Mouse (Mus musculus) testis, adult 2 months (tissue): ENCODE measurements around the gene Wipf1. TPM values are rescaled to one million over a fixed set of nuclear protein-coding genes. Genes with fewer than 3 reads are reported as not detected.
A peak's percentile ranks its signal among the peaks of the same experiment; 100 is the strongest.

Source experiments
- H3K27ac ChIP-seq: fragments of 200-500 bp; 2 replicates; pipeline ENCODE4 v1.5.1; 2012; ENCODE audit warnings: low read depth, low read length; ENCODE audit not compliant: control insufficient read depth, insufficient read depth
- H3K27me3 ChIP-seq: fragments of 200-500 bp; 2 replicates; pipeline ENCODE4 v1.6.1; 2012; ENCODE audit warnings: mild to moderate bottlenecking, low read length, moderate library complexity; ENCODE audit not compliant: control insufficient read depth, insufficient read depth
- H3K36me3 ChIP-seq: fragments of 200-500 bp; 2 replicates; pipeline ENCODE4 v1.6.1; 2012; ENCODE audit warnings: mild to moderate bottlenecking, low read length; ENCODE audit not compliant: control insufficient read depth, insufficient read depth
- H3K4me1 ChIP-seq: fragments of 200-500 bp; 2 replicates; pipeline ENCODE4 v1.6.1; 2012; ENCODE audit warnings: low read length; ENCODE audit not compliant: control insufficient read depth, insufficient read depth
- H3K4me3 ChIP-seq: fragments of 200-500 bp; 2 replicates; pipeline ENCODE4 v1.5.1; 2012; ENCODE audit warnings: low read depth, mild to moderate bottlenecking, low read length, moderate library complexity, mixed read lengths; ENCODE audit not compliant: control insufficient read depth
- CTCF ChIP-seq: fragments of 200-500 bp; IDR thresholded peaks from 2 replicates; pipeline ENCODE4 v1.5.1; 2012; ENCODE audit warnings: low read depth, mild to moderate bottlenecking, inconsistent platforms, low read length, moderate library complexity; ENCODE audit not compliant: control insufficient read depth, insufficient read depth, insufficient replicate concordance
- POLR2A ChIP-seq: fragments of 200-500 bp; IDR thresholded peaks from 2 replicates; pipeline ENCODE4 v1.6.1; 2012; ENCODE audit warnings: low read depth, mild to moderate bottlenecking, inconsistent platforms, low read length, moderate library complexity; ENCODE audit not compliant: control insufficient read depth
- polyA plus RNA-seq: library from polyadenylated mRNA; depleted of rRNA; stranded (reverse); fragments of >200 nt; gene quantifications from 2 replicates; pipeline ENCODE4 v1.2.3, GENCODE M21; 2012

Wipf1 gene
- polyA plus RNA-seq, 1 experiment: 0.40 TPM

DNA sequence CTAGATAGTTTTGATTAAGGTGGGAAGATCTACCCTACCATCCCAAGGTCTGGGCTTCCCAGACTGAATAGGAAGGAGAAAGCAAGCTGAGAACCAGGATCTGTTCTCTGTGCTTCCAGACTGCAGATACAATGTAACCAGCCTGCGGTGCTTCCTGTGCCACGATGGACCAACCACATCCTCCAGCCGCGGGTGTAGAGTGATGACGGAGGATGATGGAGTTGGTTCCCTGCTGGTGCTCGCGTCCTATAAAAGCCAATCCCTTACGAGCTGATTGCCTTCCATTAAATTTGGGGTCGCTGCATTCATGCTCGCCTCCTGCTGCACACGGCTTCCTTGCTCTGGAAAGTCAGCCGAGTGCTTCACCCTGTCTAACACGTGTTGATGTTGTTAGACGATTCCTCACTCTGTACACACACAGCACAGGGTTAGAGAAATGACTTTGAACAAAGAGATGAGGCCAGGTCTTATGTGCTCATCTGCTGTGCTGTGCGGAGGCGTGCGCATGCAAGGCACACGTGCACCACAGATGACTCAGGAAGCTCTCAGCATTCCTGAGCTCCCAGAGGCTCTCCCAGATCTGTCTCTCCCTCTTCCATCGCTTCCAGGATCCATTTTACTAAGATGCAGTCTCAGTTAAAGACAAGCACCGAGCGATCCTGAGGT lies 100.6 kb downstream of the Wipf1 start:
- Histone ChIP-seq H3K4me3 (no peak overlapping the region), H3K27me3 (no peaks in the 10 kb centered on the region), H3K27ac (no peak overlapping the region), H3K36me3 (no peaks in the 10 kb centered on the region), H3K4me1 (peaks cover 6% of the 10 kb centered on the region)
- TF ChIP-seq POLR2A: no peak
- no peak for TF ChIP-seq CTCF

DNA sequence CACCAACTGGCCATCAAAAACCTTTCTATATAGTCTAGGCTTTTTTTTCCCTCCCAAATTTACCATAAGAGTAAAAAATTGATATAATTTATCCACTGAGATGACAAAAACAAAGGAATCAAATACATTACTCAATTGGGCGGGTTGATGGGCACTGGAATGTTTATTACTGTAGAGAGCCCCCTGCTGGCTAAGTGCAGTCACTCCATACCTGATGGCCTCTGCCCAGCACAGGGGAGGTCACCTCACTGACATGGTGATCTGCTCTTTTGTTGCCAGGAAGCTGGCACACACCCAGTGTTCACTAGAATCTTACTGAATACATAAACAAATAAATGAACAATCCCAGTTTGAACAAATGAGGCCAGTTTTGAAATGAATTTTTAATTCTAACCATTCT lies 102.2 kb downstream of the Wipf1 start:
- Histone ChIP-seq H3K4me1 (peaks cover 6% of the 10 kb centered on the region), H3K27me3 (no peaks in the 10 kb centered on the region), H3K4me3 (no peak overlapping the region), H3K27ac (no peak overlapping the region), H3K36me3 (no peaks in the 10 kb centered on the region)
- peak; percentile 51; the same call in 1 of the 2 replicates for TF ChIP-seq CTCF
- TF ChIP-seq POLR2A: no peak

DNA sequence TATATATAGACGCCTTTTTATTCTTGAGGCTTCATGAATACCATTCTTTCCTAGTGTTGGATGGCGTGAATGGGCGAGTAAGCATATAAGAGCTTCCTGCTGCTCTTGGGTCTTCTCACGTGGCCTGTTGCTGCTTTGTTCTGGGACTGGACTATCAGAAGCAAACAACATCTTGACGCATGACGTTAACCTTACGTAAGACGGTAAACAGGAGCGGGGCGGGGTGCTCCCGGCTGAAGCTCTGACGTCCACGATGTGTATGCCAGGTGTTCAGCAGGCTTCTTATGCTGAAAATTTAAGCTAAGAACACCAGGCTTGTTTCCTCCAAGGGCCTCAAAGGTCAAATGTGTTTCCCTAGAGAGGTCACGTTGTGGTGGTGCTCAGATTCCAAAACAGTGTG lies 103.7 kb downstream of the Wipf1 start:
- H3K27me3 ChIP-seq: no peaks in the 10 kb centered on the region
- no peak overlapping the region for H3K27ac ChIP-seq
- TF ChIP-seq POLR2A: no peak
- no peak for TF ChIP-seq CTCF
- no peaks in the 10 kb centered on the region for H3K36me3 ChIP-seq
- no peak overlapping the region for H3K4me3 ChIP-seq
- no peaks in the 10 kb centered on the region; the same call in 1 of the 2 replicates for H3K4me1 ChIP-seq

DNA sequence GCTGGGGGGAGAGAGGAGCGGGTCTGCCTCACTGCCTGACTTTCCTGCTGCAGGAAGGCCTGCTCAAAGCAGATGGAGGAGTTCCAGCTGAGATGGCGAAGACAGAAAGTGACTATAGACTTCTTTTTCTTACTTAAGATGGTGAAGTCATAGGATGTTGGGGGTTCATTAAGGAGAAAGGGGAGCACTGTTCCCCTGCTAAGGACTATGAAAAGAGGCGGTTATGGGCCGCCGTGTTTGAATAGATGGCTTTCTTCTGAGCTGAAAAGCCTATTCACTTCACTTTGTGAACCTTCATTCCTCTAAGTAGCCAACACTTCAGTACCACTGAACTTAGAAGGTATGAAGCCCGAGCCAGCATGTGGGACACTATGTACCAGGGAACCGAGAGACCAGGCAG lies 109.8 kb downstream of the Wipf1 start:
- TF ChIP-seq POLR2A: no peak
- TF ChIP-seq CTCF: no peak
- Histone ChIP-seq H3K4me1 (no peaks in the 10 kb centered on the region), H3K36me3 (no peaks in the 10 kb centered on the region), H3K4me3 (no peak overlapping the region), H3K27me3 (no peaks in the 10 kb centered on the region), H3K27ac (no peak overlapping the region)

DNA sequence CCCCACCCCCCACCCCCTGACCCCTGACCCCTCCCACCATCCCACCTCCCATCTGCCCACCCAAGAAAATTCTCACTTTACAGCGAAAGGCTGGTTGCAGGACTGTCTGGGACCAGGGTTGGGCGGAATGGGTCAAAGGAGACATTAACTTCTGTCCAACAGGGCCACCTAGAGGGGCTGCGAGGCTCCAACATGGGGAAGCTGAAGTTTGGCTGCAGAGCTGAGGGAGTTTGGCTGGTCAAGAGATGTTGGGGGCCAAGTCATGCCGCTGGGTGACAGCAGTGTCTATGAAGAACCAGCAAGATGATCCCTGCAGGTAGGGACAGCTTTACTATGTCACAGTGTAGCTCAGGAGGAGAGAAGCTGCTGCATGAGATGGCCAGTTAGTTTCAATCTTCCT lies 110.2 kb downstream of the Wipf1 start:
- H3K27ac ChIP-seq: no peak overlapping the region
- no peak overlapping the region for H3K4me3 ChIP-seq
- H3K36me3 ChIP-seq: no peaks in the 10 kb centered on the region
- H3K27me3 ChIP-seq: no peaks in the 10 kb centered on the region
- TF ChIP-seq CTCF: no peak; the same call in 1 of the 2 replicates
- TF ChIP-seq POLR2A: no peak
- H3K4me1 ChIP-seq: no peaks in the 10 kb centered on the region

DNA sequence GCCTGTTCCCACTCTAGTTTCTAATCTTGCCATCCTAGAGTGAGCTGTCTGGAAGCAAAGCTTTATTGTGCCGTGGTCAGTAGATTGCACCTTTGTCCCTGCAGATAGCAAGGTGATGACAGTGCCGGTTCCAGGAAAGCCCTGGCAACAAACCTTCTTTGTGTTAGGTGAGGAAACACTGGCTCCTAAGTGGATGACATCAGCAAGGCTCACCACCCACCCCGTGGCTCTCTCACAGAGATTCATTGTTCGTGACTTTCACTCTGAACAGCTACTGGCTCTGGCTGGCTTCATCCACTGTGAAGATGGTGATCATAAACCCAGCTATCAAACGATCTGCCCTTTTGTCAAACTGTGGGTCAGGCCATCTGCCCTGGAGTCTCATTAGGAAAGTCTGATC lies 113.6 kb downstream of the Wipf1 start:
- H3K4me3 ChIP-seq: no peak overlapping the region
- H3K27ac ChIP-seq: no peak overlapping the region
- TF ChIP-seq POLR2A (no peak), CTCF (no peak)
- no peaks in the 10 kb centered on the region for H3K36me3 ChIP-seq
- H3K27me3 ChIP-seq: no peaks in the 10 kb centered on the region
- H3K4me1 ChIP-seq: no peaks in the 10 kb centered on the region

DNA sequence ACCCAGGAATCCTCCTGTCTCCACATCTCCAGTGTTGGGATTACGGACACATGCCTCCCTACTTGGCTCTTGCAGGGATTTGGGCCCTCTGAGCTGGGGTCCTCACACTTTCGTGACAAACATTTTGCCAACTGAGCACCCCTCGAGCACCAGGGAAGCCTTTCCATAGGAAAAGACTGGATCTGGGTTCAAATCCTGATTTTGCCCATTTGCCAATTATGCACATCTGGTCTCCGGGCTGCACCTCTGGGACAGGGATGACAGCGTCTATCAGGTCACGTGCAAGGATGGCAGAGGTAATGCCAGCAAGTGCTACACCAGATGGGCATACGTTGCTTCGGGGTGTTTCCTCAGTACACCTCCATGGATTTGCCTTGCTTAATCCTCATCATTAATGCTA lies 119.5 kb downstream of the Wipf1 start:
- no peak overlapping the region for H3K4me3 ChIP-seq
- H3K27ac ChIP-seq: no peak overlapping the region
- H3K27me3 ChIP-seq: no peaks in the 10 kb centered on the region
- no peaks in the 10 kb centered on the region for H3K36me3 ChIP-seq
- no peak for TF ChIP-seq POLR2A
- TF ChIP-seq CTCF: no peak
- H3K4me1 ChIP-seq: no peaks in the 10 kb centered on the region

DNA sequence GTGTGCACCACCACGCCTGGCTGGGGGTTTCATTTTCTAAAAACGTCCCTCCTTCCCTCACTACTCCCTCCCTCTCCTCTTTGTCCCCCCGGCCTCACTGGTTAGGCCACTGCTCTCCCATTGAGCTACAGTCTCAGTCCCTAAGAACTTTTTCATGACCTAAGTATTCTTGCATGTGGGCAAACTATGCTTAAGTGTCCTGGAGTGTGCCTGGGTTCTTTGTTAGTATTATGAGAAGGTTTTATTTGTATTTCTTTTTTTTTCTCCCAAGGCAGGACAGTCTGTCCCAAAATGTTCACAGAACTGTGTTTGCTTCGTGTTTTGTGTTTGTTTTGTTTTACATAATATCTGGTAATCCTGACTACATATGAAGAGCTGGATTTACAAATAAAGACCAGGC lies 121.9 kb downstream of the Wipf1 start:
- H3K4me1 ChIP-seq: no peaks in the 10 kb centered on the region; the same call in 1 of the 2 replicates
- H3K4me3 ChIP-seq: no peak overlapping the region
- no peaks in the 10 kb centered on the region for H3K27me3 ChIP-seq
- H3K36me3 ChIP-seq: no peaks in the 10 kb centered on the region
- H3K27ac ChIP-seq: no peak overlapping the region
- TF ChIP-seq POLR2A: no peak
- TF ChIP-seq CTCF: no peak
